Mouse (Mus musculus) inflammation-experienced regulatory T-cells, adult 6 months (primary cell): ENCODE data around the gene Vsir. TPM values are rescaled to one million over a fixed set of nuclear protein-coding genes. Genes with fewer than 3 reads are reported as not detected.
A peak's percentile ranks its signal among the peaks of the same experiment; 100 is the strongest.

Experiments used
- ATAC-seq: one replicate; pipeline ENCODE4 v1.8.0; 2017
- polyA plus RNA-seq, 3 experiments: library from polyadenylated mRNA; unstranded; fragments of 100-300 nt; shearing (Covaris generic); gene quantifications; one replicate each; pipeline ENCODE4 v1.2.1; 2017

Gene Vsir
- polyA plus RNA-seq, 3 experiments from 2014 or later: 181 to 200 (median 196) TPM

DNA sequence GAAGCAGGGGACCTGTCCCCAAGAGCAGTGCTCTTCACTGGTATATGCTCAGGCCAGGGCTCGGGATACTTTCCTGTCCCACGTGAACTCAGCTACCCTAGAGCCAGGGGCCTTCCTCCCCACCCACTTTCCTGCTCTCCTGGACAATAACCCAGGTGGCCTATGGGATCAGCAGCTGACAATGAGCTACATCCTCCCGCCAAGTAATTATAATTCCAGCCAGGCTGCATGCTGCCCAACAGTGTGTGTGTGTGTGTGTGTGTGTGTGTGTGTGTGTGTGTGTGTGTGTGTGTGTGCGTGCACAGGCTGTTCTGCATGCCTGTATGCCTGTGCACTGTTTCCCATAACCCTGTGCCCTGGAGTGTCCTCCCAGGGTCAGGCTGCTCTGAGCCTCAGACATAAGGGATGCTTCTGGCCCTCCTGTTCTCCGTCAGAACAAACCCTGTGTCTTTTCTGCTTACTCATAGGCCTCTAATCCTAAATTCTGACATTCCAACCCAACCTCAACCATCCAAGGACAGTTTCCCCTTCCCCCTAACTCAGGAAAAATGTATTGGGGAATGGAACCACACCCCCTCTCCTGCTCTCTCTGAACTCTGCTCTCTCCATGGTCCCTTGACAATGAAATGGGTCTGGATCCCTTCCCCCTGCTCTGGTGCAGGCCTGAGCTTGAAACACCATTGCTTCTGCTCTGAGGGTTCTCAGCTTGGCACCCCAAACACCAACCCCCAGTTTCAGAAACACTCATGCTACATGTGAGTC, 6.8 kb downstream of the Vsir start:
- no peak for ATAC-seq

DNA sequence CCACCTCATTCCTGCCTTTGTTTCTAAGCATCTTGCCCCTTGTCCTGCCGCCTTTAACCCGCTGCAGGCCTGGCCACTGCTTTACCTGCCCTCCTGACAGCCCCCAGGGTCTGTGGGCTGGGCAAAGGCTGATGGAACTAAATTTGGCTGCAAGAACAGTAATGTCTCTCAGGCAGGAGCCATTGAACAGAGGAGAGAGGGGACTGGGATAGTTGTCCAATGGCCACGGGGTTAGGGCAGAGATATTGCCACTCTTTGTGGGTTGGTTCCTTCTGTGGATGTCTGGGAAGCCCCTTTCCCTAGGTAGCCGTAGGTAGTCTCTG, 7.3 kb downstream of the Vsir start:
- no peak for ATAC-seq

GRCm38 (mm10) chr10:60354881-60355677, 8.4 kb downstream of the Vsir start:
- ATAC-seq: no peak

DNA sequence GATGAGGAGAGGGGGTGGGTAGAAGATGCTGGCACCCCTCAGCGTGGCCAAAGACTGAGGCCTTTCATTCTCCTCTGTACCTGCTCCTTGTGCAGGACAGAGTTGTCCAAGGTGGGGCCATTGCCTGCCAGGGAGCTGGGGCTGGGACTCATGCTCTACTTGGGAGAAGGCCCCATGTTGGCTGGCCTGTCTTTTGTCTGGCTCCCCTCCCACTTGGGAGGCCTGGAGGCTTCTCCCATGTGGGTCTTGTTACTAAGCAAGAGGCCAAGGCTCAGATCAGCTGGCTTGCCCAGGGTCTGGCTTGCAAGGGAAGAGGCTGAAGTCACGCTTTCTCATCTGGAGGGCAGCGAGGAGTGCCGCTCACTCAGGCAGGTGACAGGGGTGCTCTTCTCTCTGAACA, 10.8 kb downstream of the Vsir start:
- no peak for ATAC-seq

GRCm38 (mm10) chr10:60357901-60358300, 11.2 kb downstream of the Vsir start:
- no peak for ATAC-seq

DNA sequence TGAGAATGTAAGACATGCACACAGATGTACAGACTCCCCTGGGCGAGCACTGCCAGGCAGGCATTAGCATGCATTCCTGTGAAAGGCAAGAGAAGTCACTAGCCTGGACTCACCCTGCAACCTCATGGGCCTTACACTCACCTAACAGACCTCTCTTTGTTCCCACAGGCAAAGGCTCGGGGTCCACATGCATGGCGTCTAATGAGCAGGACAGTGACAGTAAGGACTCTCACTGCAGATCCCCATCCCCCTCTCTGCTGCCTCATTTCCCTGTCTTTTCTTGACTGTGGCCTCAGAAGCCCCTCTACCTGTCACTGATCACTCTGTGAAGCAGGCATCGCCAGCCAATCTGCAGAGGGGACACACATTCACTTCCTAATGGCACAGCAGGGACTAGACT, 12.1 kb downstream of the Vsir start:
- ATAC-seq: no peak

- ATAC-seq: no peak
Measured at GRCm38 (mm10) chr10:60361615-60362309, 15.1 kb downstream of the Vsir start.

DNA sequence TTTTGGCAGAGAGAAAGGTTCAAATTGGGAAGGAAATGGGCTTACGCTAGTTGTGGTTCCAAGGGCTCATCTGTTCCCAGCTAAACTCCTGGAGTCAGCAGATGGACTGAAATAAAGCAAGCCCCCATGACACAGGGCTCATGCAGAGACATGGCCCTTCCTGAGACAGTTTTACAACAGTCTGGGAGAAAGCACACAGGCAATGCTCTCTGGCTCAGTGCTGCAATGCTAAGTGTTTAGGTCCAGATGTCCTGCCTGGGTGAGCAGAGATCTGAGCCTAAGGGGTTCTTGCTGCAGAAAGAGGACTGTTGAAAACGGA, 15.6 kb downstream of the Vsir start:
- ATAC-seq: no peak

DNA sequence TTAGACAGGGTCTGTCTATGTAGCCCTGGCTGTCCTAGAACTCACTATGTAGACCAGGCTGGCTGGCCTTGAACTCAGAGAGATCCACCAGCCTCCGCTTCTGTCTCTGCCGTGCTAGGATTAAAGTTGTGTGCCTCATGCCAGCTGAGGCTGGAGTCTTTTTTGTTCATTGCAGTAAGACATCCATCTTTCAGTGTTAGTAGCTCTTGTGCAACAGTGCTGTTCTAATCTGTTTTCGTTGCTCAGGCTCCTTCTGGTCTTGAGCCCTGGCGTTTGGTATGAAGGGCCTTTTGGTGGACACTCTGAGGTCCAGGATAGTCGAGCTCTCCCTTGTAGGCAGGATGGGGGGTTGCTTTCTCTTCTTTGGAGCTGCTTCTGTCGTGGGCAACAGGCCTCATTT, 16.8 kb downstream of the Vsir start:
- ATAC-seq: no peak

- no peak for ATAC-seq
Measured at GRCm38 (mm10) chr10:60367145-60367544, 20.5 kb downstream of the Vsir start.

GRCm38 (mm10) chr10:60367904-60368303, 21.3 kb downstream of the Vsir start:
- no peak for ATAC-seq

DNA sequence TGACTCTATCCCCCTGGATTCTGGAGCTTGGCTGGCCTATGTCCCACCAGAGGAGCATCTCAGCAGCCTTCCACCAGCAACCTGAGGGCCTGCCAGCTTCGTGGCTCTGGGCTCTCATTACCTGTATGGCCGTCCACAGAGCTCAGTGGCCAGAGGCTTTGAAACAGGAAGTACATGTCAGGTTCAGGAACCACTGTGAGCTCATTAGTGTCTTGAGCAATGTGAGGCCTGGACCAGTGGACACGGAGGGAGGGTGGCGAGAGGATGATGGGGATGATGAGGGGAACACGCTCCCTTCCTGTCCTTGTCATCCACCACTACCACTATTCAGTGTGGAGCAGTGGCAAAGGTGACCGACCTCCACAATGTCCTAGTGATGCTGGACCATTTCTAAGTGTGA, 22.8 kb downstream of the Vsir start:
- ATAC-seq: no peak

- no peak for ATAC-seq
Measured at GRCm38 (mm10) chr10:60370098-60370497, 23.4 kb downstream of the Vsir start.

- peak; percentile 67 for ATAC-seq
Measured at GRCm38 (mm10) chr10:60370601-60371061, 24.0 kb downstream of the Vsir start.

- ATAC-seq: peak; percentile 33
Measured at GRCm38 (mm10) chr10:60371596-60372386, 25.1 kb downstream of the Vsir start.

DNA sequence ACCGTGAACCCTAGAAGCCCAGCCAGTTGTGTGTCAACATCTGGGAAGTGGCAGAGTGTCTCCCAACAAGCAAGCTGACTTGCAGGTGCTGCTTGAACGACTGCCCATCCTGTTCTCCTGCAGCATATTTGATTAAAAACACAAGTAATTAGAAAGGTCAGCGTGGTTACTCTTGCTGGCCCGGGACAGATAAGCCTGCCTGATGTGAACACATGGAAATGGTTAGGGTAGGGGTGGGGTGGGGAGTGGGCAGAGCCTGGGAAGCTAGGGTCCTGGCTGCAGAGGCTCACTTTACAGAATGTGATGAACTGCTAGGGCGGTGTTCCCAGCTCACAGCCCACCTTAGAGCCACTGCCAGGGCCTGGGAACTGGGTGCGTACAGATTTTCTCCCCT, 26.9 kb downstream of the Vsir start:
- no peak for ATAC-seq

- ATAC-seq: peak; percentile 32
Measured at GRCm38 (mm10) chr10:60373937-60374578, 27.4 kb downstream of the Vsir start.

DNA sequence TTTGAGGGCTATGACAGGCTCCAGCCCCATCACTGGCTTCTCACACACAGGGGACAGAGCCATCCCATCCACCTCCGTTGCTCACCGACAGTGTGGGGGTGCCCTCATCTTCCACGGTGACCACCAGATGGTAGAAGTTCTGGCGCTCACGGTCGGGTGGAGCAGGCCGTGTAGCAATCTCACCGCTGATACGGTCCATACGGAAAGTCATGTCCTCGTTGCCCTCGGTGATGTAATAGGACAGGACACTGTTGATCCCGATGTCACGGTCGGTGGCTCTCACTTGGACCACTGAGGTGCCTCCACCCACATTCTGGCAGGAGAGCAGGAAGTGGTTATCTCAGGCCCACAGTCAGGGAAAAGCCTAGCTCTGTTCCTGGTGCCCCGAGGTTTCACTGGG, 30.1 kb downstream of the Vsir start:
- ATAC-seq: no peak

- ATAC-seq: no peak
Measured at GRCm38 (mm10) chr10:60379419-60379957, 32.8 kb downstream of the Vsir start.

DNA sequence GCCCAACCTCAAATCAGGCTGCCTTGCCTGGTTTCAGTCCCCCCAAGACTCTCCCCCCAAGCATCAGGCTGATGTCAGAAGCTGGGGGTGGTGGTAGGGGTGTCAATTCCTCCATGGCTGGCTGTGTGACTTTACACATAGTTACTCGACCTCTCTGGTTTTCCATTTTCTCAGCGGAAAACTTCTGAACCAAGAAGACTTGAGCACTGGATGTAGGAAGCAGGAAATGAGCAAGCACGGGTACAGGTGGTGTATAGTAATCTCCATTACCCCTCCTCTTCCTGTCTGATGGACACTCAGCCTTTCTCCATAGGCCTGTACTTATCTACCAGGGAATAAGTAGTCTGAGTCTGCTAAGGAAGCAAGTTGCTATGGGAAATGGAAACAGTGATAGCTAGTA, 33.6 kb downstream of the Vsir start:
- peak; percentile 25 for ATAC-seq

GRCm38 (mm10) chr10:60381142-60381925, 34.7 kb downstream of the Vsir start:
- peak; percentile 80 for ATAC-seq
